Mouse (Mus musculus) lung, adult 2 months (tissue): Measurements from ENCODE around the gene Brms1l. TPM values are rescaled to one million over a fixed set of nuclear protein-coding genes. Genes with fewer than 3 reads are reported as not detected.
"Not testable (repeated sequence)": the region's sequence is repeated elsewhere in the genome, so short reads cannot be mapped to it uniquely, and the experiment has no call there.

ENCODE experiments used
- DNase-seq: peaks from one replicate; pipeline ENCODE4 v3.0.0; 2022
- H3K4me1 ChIP-seq: fragments of 200-500 bp; 2 replicates; pipeline ENCODE4 v1.6.1; 2011; ENCODE audit warnings: low read length; ENCODE audit not compliant: control insufficient read depth, insufficient read depth
- H3K4me3 ChIP-seq: fragments of 200-500 bp; replicated peaks from 2 replicates; pipeline ENCODE3; 2011; ENCODE audit warnings: low read depth, mild to moderate bottlenecking, control low read depth, low read length; ENCODE audit errors: extremely low read depth
- CTCF ChIP-seq: fragments of 200-500 bp; IDR thresholded peaks from 2 replicates; pipeline ENCODE4 v1.5.1; 2011; ENCODE audit warnings: mild to moderate bottlenecking, low read length, control low read depth; ENCODE audit not compliant: insufficient read depth
- POLR2A ChIP-seq: fragments of 200-500 bp; IDR thresholded peaks from 2 replicates; pipeline ENCODE4 v1.6.1; 2011; ENCODE audit warnings: low read depth, mild to moderate bottlenecking, control low read depth, low read length, borderline replicate concordance; ENCODE audit errors: extremely low read depth
- WGBS: fragments of 180-500 bp; shearing (Covaris S2); methylation state at CpG from one replicate; pipeline ENCODE4 v1.1.7; 2018; 5-methylcytosine and 5-hydroxymethylcytosine counted together
- polyA plus RNA-seq: library from polyadenylated mRNA; depleted of rRNA; stranded (reverse); fragments of >200 nt; gene quantifications from 2 replicates; pipeline ENCODE4 v1.2.3, GENCODE M21; 2012; rRNA removed

Brms1l gene
- 15.3 and 16.5 TPM in 2 replicates for polyA plus RNA-seq

DNA sequence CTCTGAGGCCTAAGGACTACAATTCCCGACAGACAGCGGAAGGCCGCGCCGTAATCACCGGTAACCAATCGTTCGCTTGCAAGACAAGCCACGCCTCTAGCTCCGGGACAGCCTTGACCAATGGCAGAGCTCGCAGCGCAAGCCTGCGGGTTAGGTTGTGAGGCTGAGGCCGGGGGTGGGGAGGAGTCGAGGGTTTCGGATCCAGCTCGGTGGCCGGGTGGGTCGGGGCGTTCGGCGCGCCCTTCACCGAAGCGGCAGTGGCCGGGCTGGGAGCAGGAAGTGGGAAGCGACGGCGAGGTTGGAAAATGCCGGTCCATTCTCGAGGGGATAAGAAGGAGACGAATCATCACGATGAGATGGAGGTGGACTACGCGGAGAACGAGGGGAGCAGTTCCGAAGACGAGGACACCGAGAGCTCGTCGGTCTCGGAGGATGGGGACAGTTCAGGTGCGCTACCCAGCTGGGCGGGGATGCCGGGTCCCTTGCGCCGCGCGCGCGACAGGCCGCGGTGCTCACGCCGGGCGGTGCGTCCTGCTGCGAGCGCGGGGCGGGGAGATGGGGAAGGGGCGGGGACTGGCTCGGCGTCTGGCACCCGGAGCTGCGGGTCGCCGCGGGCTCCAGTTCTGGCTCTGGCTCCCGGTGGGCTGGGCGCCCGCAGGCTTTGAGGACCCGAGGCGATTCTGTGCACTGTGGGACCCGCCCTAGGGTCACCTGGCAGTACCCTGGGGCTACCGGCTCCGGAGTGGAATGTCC, at the start of gene Brms1l:
TSS of gene Brms1l (plus strand) at position 126 of the 753 bp plus-strand sequence.
- H3K4me3 ChIP-seq = peak within 1 kb of the TSS; percentile 86
- peak; percentile 89 for DNase-seq
- under 1% methylated on average over 72 of the region's 77 CpGs for whole genome bisulfite sequencing
- TF ChIP-seq POLR2A (peak; percentile 42; the same call in 1 of the 2 replicates), CTCF (no peak)
- H3K4me1 ChIP-seq = no peaks in the 10 kb centered on the region

DNA sequence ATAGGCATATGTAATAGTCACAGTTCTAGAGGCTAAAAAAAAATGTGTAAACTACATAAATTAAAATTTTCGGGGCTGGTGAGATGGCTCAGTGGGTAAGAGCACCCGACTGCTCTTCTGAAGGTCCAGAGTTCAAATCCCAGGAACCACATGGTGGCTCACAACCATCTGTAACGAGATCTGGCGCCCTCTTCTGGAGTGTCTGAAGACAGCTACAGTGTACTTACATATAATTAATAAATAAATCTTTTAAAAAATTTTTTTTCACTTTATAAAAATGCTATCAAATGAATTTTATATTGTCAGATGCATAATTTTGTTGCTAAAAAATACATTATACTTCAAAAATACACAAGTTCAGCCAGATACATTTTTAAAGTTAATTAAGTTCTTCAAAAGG, 41.6 kb upstream of the Brms1l start:
- 90% methylated on average over 4 of the region's 4 CpGs for WGBS
- not testable (repeated sequence) for H3K4me1 ChIP-seq

GRCm38 (mm10) chr12:55797103-55797502, 39.0 kb upstream of the Brms1l start:
- WGBS = 32% methylated on average over 3 of the region's 3 CpGs
- Histone ChIP-seq H3K4me3 (no peak overlapping the region), H3K4me1 (peaks cover 3% of the 10 kb centered on the region; the same call in 1 of the 2 replicates)
- TF ChIP-seq CTCF (no peak), POLR2A (no peak)
- DNase-seq = no peak

More for the DNA sequence above, 41.6 kb upstream of the Brms1l start:
- H3K4me3 ChIP-seq, DNase-seq: not testable (repeated sequence)

- TF ChIP-seq POLR2A = no peak
- TF ChIP-seq CTCF = no peak
Observed at GRCm38 (mm10) chr12:55798745-55799144, 37.4 kb upstream of the Brms1l start.

DNA sequence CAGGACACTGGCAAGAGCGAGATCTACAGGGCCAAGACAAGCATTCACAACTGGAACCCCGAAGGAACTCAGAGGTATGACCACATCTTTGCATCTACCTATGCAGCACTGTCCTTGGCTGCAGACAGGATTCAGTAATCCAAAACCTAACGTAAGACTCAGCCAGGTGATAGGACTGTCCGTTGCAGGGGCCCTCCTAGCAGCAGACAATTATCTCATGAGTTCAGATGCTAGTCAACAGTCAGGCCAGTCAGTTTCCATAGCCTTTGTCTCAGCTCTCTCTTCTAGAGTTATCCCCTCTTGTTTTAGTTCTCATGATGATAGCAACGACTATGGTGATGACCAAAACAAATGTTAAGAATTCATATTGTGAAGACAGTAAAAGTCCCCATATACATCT, 36.0 kb upstream of the Brms1l start:
- no peak for TF ChIP-seq CTCF
- TF ChIP-seq POLR2A = no peak
- no peak for DNase-seq
- peaks cover 5% of the 10 kb centered on the region; the same call in 1 of the 2 replicates for H3K4me1 ChIP-seq
- WGBS = 79% methylated on average over 5 of the region's 5 CpGs
- H3K4me3 ChIP-seq = no peak overlapping the region

More at GRCm38 (mm10) chr12:55798745-55799144, 37.4 kb upstream of the Brms1l start:
- 47% methylated on average over 4 of the region's 4 CpGs for WGBS
- Histone ChIP-seq H3K4me1 (peaks cover 3% of the 10 kb centered on the region; the same call in 1 of the 2 replicates), H3K4me3 (no peak overlapping the region)
- no peak for DNase-seq

GRCm38 (mm10) chr12:55801131-55801530, 35.0 kb upstream of the Brms1l start:
- TF ChIP-seq POLR2A (no peak), CTCF (no peak)
- WGBS = 81% methylated on average over 4 of the region's 4 CpGs
- no peak overlapping the region for H3K4me3 ChIP-seq
- H3K4me1 ChIP-seq = peaks cover 5% of the 10 kb centered on the region
- DNase-seq = no peak

DNA sequence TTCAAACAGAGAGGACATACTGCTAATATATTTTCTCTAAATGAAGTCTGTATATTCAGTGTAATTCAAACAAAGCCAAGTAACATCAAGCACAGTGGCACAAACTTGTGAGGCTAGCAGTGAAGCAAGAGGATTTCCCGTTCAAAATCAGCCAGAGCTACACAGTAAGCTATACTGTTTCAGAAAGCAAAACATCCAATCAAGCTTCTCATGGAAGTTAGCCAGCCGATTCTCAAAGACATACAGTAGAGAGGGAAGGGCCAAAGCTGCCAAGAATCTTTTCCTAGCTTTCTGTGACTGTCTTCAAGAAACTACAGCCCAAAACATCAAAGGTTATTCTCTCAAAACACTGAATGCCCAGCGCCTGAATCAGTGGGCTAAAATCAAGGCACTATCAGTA, 31.1 kb upstream of the Brms1l start:
- no peak overlapping the region for H3K4me3 ChIP-seq
- TF ChIP-seq POLR2A (no peak), CTCF (no peak)
- WGBS = 34% methylated on average over 3 of the region's 3 CpGs
- peaks cover 5% of the 10 kb centered on the region for H3K4me1 ChIP-seq
- no peak for DNase-seq

DNA sequence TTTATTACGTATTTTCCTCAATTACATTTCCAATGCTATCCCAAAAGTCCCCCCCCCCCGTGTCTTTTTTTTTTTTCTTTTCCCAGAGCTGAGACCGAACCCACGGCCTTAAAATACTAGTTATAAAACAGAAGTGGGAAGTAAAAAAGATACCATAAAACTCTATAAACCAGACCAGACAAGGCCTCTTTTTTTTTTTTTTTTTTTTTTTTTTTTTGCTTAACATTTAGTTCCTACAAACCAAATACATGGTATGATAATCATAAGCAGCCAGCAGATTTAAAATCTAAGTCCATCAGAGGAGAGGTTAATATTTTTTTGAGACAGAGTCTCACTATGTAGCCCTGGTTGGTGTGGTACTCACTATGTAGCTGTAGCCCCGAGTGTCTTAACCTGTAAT, 19.6 kb upstream of the Brms1l start:
- no peak for DNase-seq
- TF ChIP-seq CTCF (no peak), POLR2A (no peak)
- peaks cover 7% of the 10 kb centered on the region for H3K4me1 ChIP-seq
- WGBS = 90% methylated on average over 5 of the region's 5 CpGs
- H3K4me3 ChIP-seq = no peak overlapping the region

DNA sequence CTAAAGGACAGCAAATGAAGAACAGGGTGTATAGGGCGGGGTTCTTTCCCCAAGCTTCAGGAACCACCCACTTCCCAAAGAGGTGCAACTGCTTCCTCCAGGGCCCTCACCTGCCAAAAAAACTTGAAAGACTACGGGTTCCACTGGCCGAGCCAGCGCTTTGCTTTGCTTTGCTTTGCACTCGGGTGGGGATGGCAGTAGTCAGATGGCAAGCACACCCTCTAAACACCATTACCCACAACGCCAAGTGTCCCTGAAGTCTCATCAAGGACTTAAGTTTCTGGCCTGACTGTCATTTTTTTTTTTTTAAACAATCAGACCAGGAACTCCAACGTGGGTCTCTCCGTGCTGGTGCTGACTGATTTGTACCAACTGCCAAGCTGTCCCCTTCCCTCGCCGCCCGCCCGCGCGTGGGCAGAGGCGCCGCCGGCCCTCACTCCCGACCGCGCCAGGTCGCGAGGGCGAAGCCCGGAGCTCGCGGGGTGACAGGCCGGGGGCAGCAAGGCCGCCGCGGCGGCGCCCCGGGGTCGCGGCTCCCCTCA, 15.9 kb upstream of the Brms1l start:
- Histone ChIP-seq H3K4me3 (peak overlapping the region; percentile 97), H3K4me1 (peaks cover 7% of the 10 kb centered on the region)
- WGBS = under 1% methylated on average over 35 of the region's 35 CpGs
- TF ChIP-seq POLR2A = no peak; the same call in 1 of the 2 replicates
- TF ChIP-seq CTCF = no peak
- DNase-seq = peak; percentile 67
